Mouse (Mus musculus): ENCODE results near the gene Qk.

DNA sequence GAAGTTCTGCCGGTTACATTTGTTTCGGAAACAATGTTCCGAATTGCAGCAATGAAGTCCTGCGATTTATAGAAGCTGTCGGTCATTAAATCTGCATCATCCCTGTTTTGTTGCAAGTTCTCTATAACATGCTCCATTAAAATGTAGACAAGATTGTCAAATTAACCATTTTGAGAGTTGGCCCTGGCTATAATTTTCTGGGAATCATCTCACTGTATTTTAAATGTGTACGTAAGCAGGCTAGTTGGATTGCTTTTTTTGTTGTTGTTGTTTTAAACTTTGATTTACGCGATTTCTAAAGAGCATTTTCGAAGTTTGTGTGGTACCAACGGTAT is 769 bp upstream of the Qk start:
- TF ChIP-seq ZNF384 (IDR thresholded peaks at IDR 0.05; ENCODE audit: low read depth, low read length) (no peak), HCFC1 (IDR thresholded peaks at IDR 0.05; ENCODE audit: borderline replicate concordance, insufficient read depth, low read length) (no peak), MAFK (IDR thresholded peaks at IDR 0.05; ENCODE audit: insufficient read depth, low read depth, low read length) (no peak), ZC3H11A (IDR thresholded peaks at IDR 0.05; ENCODE audit: borderline replicate concordance, low read depth, low read length) (no peak), CHD2 (IDR thresholded peaks at IDR 0.05; ENCODE audit: low read depth, low read length) (no peak)

Measured in ES-E14 (cell line).